Mouse (Mus musculus) NIH3T3 (cell line): ENCODE measurements at regions not wholly inside any gene's neighbourhood (a gene's known extent, or its start where the extent isn't known, plus 50 kb on each side); places are given as distances from the start of the nearest gene placed in this dataset.
"Not testable (repeated sequence)": the region's sequence is repeated elsewhere in the genome, so short reads cannot be mapped to it uniquely, and the experiment has no call there.

Experiments used
- DNase-seq: peaks from one replicate; pipeline ENCODE4 v3.0.0-alpha.2; 2012; ENCODE audit warnings: low read depth

GRCm38 (mm10) chr3:151931656-151932055, 94.2 kb upstream of the Ptgfr start:
- DNase-seq = peak; percentile 82

GRCm38 (mm10) chr3:151931096-151931495, 93.7 kb upstream of the Ptgfr start:
- peak; percentile 89 for DNase-seq

GRCm38 (mm10) chr3:151914010-151914513, 76.6 kb upstream of the Ptgfr start:
- DNase-seq = no peak

GRCm38 (mm10) chr3:151912292-151912691, 74.9 kb upstream of the Ptgfr start:
- DNase-seq = not testable (repeated sequence)

- no peak for DNase-seq
Measured at GRCm38 (mm10) chr3:151910851-151911250, 73.4 kb upstream of the Ptgfr start.

GRCm38 (mm10) chr3:151909344-151909743, 71.9 kb upstream of the Ptgfr start:
- DNase-seq = peak; percentile 86

GRCm38 (mm10) chr3:151908886-151909285, 71.5 kb upstream of the Ptgfr start:
- no peak for DNase-seq

- DNase-seq = no peak
Measured at GRCm38 (mm10) chr3:151905775-151906174, 68.3 kb upstream of the Ptgfr start.

- peak; percentile 50 for DNase-seq
Measured at GRCm38 (mm10) chr3:151903169-151903568, 65.7 kb upstream of the Ptgfr start.

GRCm38 (mm10) chr3:151902216-151902827, 64.9 kb upstream of the Ptgfr start:
- DNase-seq = no peak

GRCm38 (mm10) chr3:151899676-151900075, 62.2 kb upstream of the Ptgfr start:
- DNase-seq = no peak

- no peak for DNase-seq
Measured at GRCm38 (mm10) chr3:151899094-151899493, 61.7 kb upstream of the Ptgfr start.

GRCm38 (mm10) chr3:151896320-151896719, 58.9 kb upstream of the Ptgfr start:
- DNase-seq = no peak

- DNase-seq = no peak
Measured at GRCm38 (mm10) chr3:151894712-151895111, 57.3 kb upstream of the Ptgfr start.

- peak; percentile 63 for DNase-seq
Measured at GRCm38 (mm10) chr3:151893421-151894235, 56.2 kb upstream of the Ptgfr start.

- DNase-seq = peak; percentile 100
Measured at GRCm38 (mm10) chr3:151891760-151892253, 54.4 kb upstream of the Ptgfr start.

GRCm38 (mm10) chr3:151891336-151891735, 53.9 kb upstream of the Ptgfr start:
- peak; percentile 69 for DNase-seq

- no peak for DNase-seq
Measured at GRCm38 (mm10) chr3:151889738-151890137, 52.3 kb upstream of the Ptgfr start.
